Mouse (Mus musculus) kidney, postnatal 4 days (tissue): ENCODE results near the gene Unc13a.
"Not testable (repeated sequence)": the region's sequence is repeated elsewhere in the genome, so short reads cannot be mapped to it uniquely, and the experiment has no call there.

Source experiments
- DNase-seq, 2 experiments: peaks; one replicate each; pipeline ENCODE4 v3.0.0; 2021; ENCODE audit warnings: mixed read lengths in 2 of 2

Gene Unc13a

DNA sequence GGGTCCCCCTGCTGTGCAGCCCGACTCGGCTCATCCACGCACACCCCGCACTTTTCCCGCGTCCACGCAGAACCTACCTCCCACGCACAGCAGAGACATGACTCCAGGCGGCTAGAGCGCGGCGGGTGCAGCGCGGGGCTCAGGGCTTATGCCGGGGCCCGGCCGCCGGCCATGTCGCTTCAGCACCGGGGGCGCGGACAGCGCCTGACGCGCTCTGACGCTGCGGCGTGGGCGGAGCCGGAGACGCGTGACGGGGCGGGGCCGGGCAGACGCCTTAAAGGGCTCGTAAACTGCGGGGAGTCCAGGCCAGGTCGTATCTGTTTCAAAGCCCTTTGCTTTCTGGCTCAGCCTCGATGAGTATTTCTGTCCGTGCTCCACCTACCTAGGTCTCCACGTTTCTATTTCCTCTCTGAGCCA lies at the start of gene Unc13a:
TSS of gene Unc13a (minus strand) at position 209 of the 417 bp plus-strand sequence.
- peak; percentile 95 to 96 for DNase-seq

GRCm38 (mm10) chr8:71719928-71720457 lies 48.4 kb upstream of the Unc13a start:
- peak; percentile 43 to 53 for DNase-seq

- no peak for DNase-seq
These were observed 47.7 kb upstream of the Unc13a start for GRCm38 (mm10) chr8:71719218-71719617.

- no peak for DNase-seq
These were observed 46.7 kb upstream of the Unc13a start for GRCm38 (mm10) chr8:71718252-71718651.

DNA sequence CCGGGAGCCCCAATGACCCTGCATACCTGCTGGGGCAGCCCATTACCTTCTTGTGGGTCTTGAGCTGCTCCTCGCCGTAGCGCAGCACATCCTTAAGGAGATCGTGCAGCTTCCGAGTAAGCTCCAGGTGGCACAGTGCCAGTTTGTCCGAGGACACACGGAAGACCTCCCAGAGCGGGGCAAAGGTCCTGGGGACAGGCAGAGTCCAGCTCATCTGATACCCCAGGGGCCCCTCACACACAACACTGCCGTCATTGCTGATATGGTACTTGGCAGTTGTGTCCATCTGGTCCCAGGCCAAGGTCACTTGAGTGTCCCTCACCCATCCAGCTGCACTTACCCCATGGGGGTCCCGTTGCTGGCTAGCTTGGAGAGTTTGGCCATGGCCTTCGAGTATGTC lies 45.5 kb upstream of the Unc13a start:
- DNase-seq = no peak

- DNase-seq = no peak
These were observed 45.0 kb upstream of the Unc13a start for GRCm38 (mm10) chr8:71716561-71717053.

- no peak for DNase-seq
These were observed 44.0 kb upstream of the Unc13a start for GRCm38 (mm10) chr8:71715531-71715930.

GRCm38 (mm10) chr8:71711574-71711973 lies 40.0 kb upstream of the Unc13a start:
- DNase-seq = no peak

DNA sequence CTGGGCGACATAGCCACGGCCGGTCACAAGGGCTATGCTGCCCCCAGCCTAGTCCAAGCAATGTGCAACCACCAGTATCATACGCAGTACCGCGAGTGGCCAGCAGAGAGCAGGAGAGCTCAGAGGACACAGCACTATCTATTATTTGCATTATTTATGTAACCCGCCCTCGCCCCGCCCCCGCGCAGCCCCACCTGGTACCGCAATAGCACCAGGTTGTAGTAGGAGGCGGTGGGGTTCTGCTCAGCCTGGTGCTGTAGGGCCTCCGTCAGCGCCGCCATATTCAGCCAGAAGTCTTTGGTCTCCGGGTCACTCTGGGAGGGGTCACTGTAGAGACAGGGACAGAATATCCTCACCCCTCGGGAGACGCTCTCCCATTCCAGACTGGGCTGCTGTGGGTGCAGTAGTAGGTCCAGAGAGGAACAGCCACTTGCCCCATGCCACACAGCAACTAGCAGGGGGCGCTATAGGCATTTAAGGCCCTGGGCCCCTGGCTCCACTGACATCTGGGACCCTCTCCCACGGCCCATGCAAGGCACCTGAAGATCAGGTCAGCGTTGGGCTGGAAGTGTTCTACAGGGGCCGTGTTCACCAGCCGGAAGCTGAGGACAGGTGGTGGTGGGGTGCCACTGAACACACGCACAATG lies 38.4 kb upstream of the Unc13a start:
- DNase-seq = peak; percentile 94

DNA sequence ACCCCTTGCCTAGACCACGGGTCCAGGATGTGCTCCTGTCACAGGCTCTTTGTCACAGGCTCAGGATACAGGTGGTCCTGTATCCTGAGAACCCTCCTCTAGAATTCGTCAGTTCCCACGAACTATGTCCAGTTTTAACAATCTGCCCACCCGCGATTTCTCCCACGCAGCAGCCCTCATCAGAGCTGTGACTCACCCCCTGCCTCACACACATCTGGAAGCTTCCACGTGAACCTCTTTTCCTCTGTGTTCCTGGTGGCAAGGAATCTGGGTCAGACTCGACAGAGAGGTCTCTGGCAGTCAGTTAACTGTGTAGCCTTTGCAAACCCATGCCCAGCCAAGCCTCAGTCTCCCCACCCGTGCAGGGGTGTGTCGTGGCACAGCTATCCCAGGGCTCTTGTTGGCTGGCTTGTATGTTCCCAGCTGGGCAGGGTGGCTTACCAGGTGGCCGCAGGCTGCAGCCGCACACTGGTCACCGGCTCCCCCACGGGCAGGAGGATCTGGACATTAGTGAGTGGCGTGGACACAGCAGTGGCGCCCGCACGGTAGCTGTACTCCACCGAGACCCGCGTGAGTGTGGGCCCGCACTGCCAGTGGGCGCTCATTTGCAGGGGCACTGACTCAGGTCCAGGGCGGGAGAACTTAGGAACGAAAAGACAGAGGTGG lies 37.7 kb upstream of the Unc13a start:
- no peak for DNase-seq

- DNase-seq = peak; percentile 74 to 79
These were observed 36.3 kb upstream of the Unc13a start for GRCm38 (mm10) chr8:71707874-71708273.

- not testable (repeated sequence) for DNase-seq
These were observed 31.8 kb upstream of the Unc13a start for GRCm38 (mm10) chr8:71703400-71703799.

- no peak for DNase-seq
These were observed 31.4 kb upstream of the Unc13a start for GRCm38 (mm10) chr8:71702923-71703322.

DNA sequence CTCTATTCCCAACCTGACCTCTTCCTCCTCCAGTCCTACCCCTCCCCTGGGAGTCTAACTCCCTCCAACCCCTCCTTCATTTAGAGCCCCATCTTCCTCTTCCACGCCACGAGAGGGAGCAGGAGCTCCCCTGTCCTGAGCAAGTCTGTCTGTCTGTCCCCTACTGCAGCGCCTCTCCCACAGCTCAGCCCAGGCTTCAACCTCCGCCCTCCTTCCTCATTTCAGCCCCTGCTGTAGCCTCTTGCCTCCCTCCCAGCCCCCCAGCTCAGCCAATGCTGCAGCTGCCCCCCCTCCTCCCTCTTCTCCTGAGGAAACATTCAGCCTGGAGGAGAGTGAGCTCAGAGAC lies 30.5 kb upstream of the Unc13a start:
- no peak for DNase-seq

DNA sequence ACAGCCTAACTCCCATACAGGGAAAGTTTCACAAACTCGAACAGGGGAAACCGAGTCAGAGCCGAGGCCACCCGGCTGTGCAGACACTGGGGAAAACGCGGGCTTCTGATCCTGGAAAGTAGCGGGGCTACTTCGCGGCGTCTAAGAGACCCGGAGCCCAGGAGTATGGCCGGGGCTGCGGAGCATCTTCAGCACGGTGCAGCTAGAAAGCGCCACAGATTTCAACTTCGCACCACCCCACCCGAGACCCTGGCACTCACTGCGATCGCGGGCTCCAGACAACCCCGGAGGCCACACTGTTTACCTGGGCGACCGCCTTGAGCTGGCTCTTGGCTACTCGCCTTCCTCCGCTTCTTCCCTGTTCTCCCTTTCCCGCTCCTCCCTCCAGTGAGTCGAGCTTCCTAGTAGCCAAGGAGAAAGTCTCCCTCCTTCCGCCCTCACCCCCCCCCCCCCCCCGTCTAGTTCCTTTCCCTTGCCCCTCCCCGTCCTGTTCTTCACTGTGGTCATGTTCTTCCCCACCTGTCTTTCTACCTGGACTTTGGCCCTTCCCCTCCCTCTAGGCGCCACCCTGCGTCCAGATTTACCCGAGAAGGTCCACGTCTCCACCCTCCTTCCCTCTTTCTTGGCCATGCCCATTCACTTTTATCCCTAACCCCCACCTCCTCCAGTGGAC lies 30.0 kb upstream of the Unc13a start, which contains the start of gene B3gnt3:
TSS of gene B3gnt3 (minus strand) at position 376 of the 673 bp plus-strand sequence.
- DNase-seq = peak in 1 of 2 experiments; percentile 10

- DNase-seq = peak; percentile 47 to 61
These were observed 29.1 kb upstream of the Unc13a start for GRCm38 (mm10) chr8:71700493-71701269.

DNA sequence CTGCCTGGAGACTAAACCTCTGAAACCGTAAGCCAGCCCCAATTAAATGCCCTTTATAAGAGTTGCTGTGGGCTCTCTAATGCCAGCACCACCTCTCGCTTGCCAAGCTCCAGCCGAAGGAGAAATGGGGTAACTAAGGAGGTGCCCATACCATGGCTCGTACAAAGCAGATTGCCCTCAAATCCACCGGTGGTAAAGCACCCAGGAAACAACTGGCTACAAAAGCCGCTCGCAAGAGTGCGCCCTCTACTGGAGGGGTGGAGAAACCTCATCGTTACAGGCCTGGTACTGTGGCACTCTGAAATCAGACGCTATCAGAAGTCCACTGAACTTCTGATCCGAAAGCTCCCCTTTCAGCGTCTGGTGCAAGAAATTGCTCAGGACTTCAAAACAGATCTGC lies 23.9 kb upstream of the Unc13a start:
- not testable (repeated sequence) for DNase-seq

- peak in 1 of 2 experiments; percentile 45 for DNase-seq
These were observed 21.8 kb upstream of the Unc13a start for GRCm38 (mm10) chr8:71693166-71694041.

DNA sequence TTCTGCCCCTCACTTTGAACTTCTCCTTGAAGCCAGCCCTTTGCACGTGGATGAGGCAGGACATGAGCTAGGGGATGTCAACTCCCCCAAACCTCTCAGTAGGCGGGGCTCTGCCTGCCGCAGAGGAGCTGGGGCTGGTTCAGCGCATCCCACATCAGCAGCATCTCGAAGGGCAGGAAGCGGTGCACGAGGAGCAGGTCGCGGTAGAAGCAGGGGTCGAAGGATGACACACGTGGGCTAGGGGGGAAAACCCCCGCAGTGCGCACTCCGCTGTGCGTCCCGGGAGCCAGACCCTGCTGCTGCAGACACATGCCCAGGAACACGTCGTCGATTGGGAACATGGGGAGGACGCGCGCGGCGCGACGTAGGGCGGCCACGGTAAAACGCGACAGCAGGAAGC lies 21.0 kb upstream of the Unc13a start:
- DNase-seq = no peak

- DNase-seq = no peak
These were observed 17.5 kb upstream of the Unc13a start, which contains the start of gene Insl3 for GRCm38 (mm10) chr8:71689028-71689427. TSS of gene Insl3 (plus strand) at chr8:71689214.

DNA sequence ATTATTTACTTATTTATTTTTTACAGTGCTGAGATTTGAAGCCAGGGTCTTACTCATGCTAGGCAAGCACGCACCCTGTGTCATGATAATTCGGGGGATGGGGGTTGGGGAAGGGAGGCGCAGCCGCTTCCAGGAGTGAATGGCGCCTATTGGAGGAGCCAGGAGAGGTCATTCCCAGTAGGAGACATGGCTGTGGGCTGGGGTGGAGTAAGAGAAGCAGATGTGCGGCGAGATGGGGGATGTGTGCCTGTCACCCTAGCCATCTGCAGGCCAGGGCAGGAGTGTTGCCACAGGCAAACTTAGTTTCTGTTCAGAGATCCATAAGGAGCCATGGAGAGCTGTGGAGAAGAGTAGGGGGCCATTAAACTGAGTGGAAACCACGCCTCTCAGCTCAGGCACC lies 16.1 kb upstream of the Unc13a start:
- no peak for DNase-seq
